In the genomic region with DNA sequence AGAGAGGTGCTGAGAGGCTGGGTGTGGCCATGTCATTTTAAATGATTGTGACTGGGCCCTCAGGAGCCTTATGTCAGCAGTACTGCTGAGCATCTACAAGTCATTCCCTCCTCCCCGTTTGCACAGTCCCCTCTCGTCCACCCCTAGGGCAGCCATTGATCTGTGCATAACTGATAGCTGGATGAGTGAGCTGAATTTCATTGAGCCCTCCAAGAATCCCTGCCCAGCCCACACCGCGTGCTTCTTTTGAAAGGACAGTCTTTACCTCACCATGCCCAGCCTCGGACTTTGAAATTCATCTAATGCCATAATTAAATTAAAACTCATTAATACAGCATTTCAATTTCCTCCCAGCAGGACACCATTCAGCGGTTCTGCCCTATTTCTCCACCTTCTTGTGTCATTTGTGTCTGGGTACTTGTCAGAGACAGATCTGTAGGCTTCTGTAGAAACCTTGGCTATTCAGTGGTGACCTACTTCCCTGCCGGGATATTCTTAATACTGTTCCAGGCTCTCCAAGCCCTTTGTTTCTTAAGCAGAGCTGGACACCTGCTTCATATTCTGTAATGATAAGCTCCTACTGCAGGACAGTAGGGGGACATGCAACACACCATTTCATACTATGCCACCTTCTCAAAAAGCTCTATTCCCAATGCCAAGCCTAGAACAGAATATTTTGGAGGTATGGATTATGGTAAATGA, we compare ENCODE assay signal across 13 mouse cellular contexts.
A peak's percentile ranks its signal among the peaks of the same experiment; 100 is the strongest.
DNase-seq lines count a peak whose midpoint lies in the region; ATAC-seq lines count a peak whose summit lies in the region.
"Had no signal": no experiment of that assay in that cellular context is flagged by ENCODE, and none has a peak within 500 bp of the region (broad histone marks: within the 10 kb centered on the region; RNA-seq: fewer than 3 reads in every experiment).

No protein-coding gene starts in this region.

- no peak overlapping the region for H3K4me2 ChIP-seq in neural tube, embryonic 11.5 days (ENCODE audit: low read depth)
- no peak overlapping the region for H3K4me2 ChIP-seq in neural tube, embryonic 15.5 days
- no peak overlapping the region for H3K4me2 ChIP-seq in hindbrain, embryonic 16.5 days (ENCODE audit: low read length)
- H3K4me2 ChIP-seq: liver, embryonic 11.5 days had no signal

- H3K36me3 ChIP-seq in neural tube, embryonic 11.5 days (ENCODE audit: control insufficient read depth, insufficient read depth, low read length): no peaks in the 10 kb centered on the region
- H3K36me3 ChIP-seq in neural tube, embryonic 15.5 days: no peaks in the 10 kb centered on the region
- no peaks in the 10 kb centered on the region for H3K36me3 ChIP-seq in hindbrain, embryonic 16.5 days (ENCODE audit: control insufficient read depth, insufficient read depth, low read length)

- H3K9ac ChIP-seq in neural tube, embryonic 11.5 days (ENCODE audit: low read length): no peak overlapping the region
- no peak overlapping the region for H3K9ac ChIP-seq in neural tube, embryonic 15.5 days (replicated peaks)
- H3K9ac ChIP-seq in hindbrain, embryonic 16.5 days (ENCODE audit: low read depth, low read length): no peak overlapping the region

- H3K27me3 ChIP-seq in neural tube, embryonic 11.5 days (ENCODE audit: control insufficient read depth, insufficient read depth, low read length): no peaks in the 10 kb centered on the region
- no peaks in the 10 kb centered on the region for H3K27me3 ChIP-seq in neural tube, embryonic 15.5 days (replicated peaks)
- H3K27me3 ChIP-seq in hindbrain, embryonic 16.5 days (replicated peaks; ENCODE audit: control insufficient read depth, insufficient read depth, low read length): no peaks in the 10 kb centered on the region

- H3K4me3 ChIP-seq in neural tube, embryonic 11.5 days (ENCODE audit: low read depth, low read length): no peak overlapping the region
- no peak overlapping the region for H3K4me3 ChIP-seq in neural tube, embryonic 15.5 days (replicated peaks)
- H3K4me3 ChIP-seq in hindbrain, embryonic 16.5 days (ENCODE audit: low read length): no peak overlapping the region
- H3K4me3 ChIP-seq: heart, adult 2 months; layer of hippocampus, adult 2 months had no signal

- peak; percentile 24 for DNase-seq in neural tube, embryonic 11.5 days (ENCODE audit: low spot score)
- DNase-seq in cerebellum, postnatal 25 days: peak; percentile 26 to 27
- DNase-seq in retina, postnatal 7 days (ENCODE audit: low read depth, low spot score): peak; percentile 13
- no peak for DNase-seq in layer of hippocampus, postnatal 10 days (ENCODE audit: low spot score in 2 of 2)
- DNase-seq in testis, postnatal 10 days (ENCODE audit: low spot score): no peak
- DNase-seq: heart, adult 2 months; kidney, adult 18-20 months; lung, postnatal 14 days; thymus, adult 18-20 months had no signal

- H3K9me3 ChIP-seq in neural tube, embryonic 11.5 days (ENCODE audit: control insufficient read depth, low read length): no peaks in the 10 kb centered on the region
- no peaks in the 10 kb centered on the region for H3K9me3 ChIP-seq in neural tube, embryonic 15.5 days (replicated peaks)
- no peaks in the 10 kb centered on the region for H3K9me3 ChIP-seq in hindbrain, embryonic 16.5 days (ENCODE audit: control insufficient read depth, low read length)

- peak; percentile 51; the same call in 1 of the 2 replicates for ATAC-seq in neural tube, embryonic 11.5 days (ENCODE audit: insufficient read depth, low FRiP score, low TSS enrichment)
- ATAC-seq in neural tube, embryonic 15.5 days (ENCODE audit: low FRiP score): no peak
- ATAC-seq in hindbrain, embryonic 16.5 days: peak; percentile 68

- no peak overlapping the region for H3K27ac ChIP-seq in neural tube, embryonic 11.5 days (ENCODE audit: low read depth, low read length)
- H3K27ac ChIP-seq in neural tube, embryonic 15.5 days (replicated peaks): no peak overlapping the region
- H3K27ac ChIP-seq in hindbrain, embryonic 16.5 days (ENCODE audit: low read depth, low read length): peak overlapping the region; percentile 44; the same call in 1 of the 2 replicates
- H3K27ac ChIP-seq: heart, adult 2 months; layer of hippocampus, adult 2 months had no signal

- no peaks in the 10 kb centered on the region; the same call in 1 of the 2 replicates for H3K4me1 ChIP-seq in neural tube, embryonic 11.5 days (ENCODE audit: control insufficient read depth, insufficient read depth, low read length)
- H3K4me1 ChIP-seq in neural tube, embryonic 15.5 days: peaks cover 6% of the 10 kb centered on the region; the same call in 1 of the 2 replicates
- H3K4me1 ChIP-seq in hindbrain, embryonic 16.5 days (ENCODE audit: control insufficient read depth, insufficient read depth, low read depth, low read length): peaks cover 4% of the 10 kb centered on the region; the same call in 1 of the 2 replicates

- WGBS in neural tube, embryonic 11.5 days: 44% methylated on average over 7 of the region's 7 CpGs
- 32% methylated on average over 7 of the region's 7 CpGs for WGBS in neural tube, embryonic 15.5 days
- WGBS in hindbrain, embryonic 16.5 days: 16% methylated on average over 7 of the region's 7 CpGs

Comparison
In these comparisons a context has a peak if more than half of its experiments do, and no peak if none do; other contexts are left out.
1. DNase-seq: peak in neural tube, embryonic 11.5 days (single experiment), cerebellum, postnatal 25 days (2 of 2) and retina, postnatal 7 days (single experiment); none in layer of hippocampus, postnatal 10 days (0 of 2) and testis, postnatal 10 days (single experiment).